Mouse (Mus musculus): ENCODE results near the gene Rufy1.
A peak's percentile ranks its signal among the peaks of the same experiment; 100 is the strongest.

DNA sequence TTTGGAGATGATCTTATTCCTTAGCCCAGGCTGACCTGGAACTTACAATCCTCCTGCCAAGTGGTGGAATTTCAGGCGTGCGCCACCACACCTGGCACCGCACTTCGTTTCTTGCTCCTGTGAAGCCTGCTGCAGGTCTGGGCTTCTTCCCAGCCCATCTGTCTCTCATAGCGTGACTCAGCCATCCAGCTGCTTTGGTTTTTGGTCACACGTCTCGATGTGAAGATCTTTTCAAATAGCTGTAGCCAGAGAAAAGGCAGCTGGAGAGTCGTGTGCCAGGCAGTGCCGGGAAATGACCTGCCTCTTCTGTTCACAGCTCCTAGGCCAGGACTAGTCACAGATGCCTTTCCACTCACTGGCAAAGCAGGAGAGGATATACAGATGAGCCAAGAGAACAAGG, 10.7 kb upstream of the Rufy1 start:
- TF ChIP-seq USF1 (IDR thresholded peaks at IDR 0.05; ENCODE audit: low read depth) (no peak), POLR2A (IDR thresholded peaks at IDR 0.05; ENCODE audit: insufficient read length, low read depth) (no peak), E2F4 (IDR thresholded peaks at IDR 0.05; ENCODE audit: insufficient read depth) (no peak), MYOD1 (IDR thresholded peaks at IDR 0.05; ENCODE audit: control insufficient read depth in 1 of 3, insufficient read length in 2 of 3, low read depth in 2 of 3) (peak; percentile 56 to 95 (median 92)), POLR2AphosphoS2 (IDR thresholded peaks at IDR 0.05; ENCODE audit: insufficient read length, low read depth) (no peak), REST (IDR thresholded peaks at IDR 0.05; ENCODE audit: insufficient read depth, insufficient read length) (no peak), CEBPB (IDR thresholded peaks at IDR 0.05; ENCODE audit: insufficient read depth, poor library complexity, severe bottlenecking) (no peak), MAX (IDR thresholded peaks at IDR 0.05; ENCODE audit: low read depth) (no peak), MYOG (IDR thresholded peaks at IDR 0.05; ENCODE audit: control insufficient read depth in 1 of 3, insufficient read depth in 1 of 3, insufficient read length in 2 of 3, low read depth in 2 of 3) (peak; percentile 79 to 95 (median 88)), TCF12 (IDR thresholded peaks at IDR 0.05; ENCODE audit: insufficient read depth, poor library complexity, severe bottlenecking) (peak; percentile 94)

All from myocyte (in vitro differentiated cells).